Mouse (Mus musculus): Measurements from ENCODE around the gene Tspyl4. TPM values are rescaled to one million over a fixed set of nuclear protein-coding genes. Genes with fewer than 3 reads are reported as not detected.

The Tspyl4 gene
- polyA plus RNA-seq, 1 experiment from 2014 or later: 131 TPM

DNA sequence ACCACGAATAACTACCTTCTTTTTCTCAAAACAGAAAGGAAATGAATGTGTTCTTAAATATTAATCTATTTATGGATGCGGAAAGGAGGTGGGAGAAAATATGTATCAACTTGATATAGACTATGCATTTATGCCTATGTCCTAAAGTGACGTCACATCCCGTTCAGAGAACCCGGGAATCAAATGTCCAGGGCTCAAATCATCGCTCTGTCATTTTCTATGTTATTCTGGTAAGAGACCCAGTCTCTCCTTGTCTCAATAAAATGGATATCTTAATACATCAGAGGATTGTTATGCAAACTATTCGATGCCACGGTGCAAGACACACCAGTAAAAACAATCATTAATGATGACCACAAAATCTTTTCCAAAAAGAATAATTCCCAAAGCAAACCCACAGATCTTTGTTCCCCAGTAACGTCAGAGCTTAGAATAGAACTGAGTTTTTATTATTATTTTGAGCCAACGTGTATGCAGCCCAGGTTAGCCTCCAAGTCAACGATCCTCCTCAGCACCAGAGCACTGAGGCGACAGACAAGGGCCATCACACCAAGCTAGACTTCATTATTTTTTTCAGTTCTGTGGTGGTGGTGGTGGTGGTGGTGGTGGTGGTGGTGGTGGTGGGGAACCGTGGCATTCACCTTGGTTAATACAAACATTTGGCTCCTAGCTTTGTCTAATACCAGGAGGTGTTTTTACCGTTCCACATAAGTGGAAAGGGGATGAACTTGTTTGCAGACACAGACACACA lies 15.9 kb upstream of the Tspyl4 start:
- peak overlapping the region; percentile 89 for H3K27ac ChIP-seq (replicated peaks; ENCODE audit: low read depth, low read length)
- 16% methylated on average over 14 of the region's 14 CpGs for WGBS

GRCm38 (mm10) chr10:34281962-34282388 lies 15.3 kb upstream of the Tspyl4 start, which contains the start of gene Tspyl1:
Gene Tspyl1 (plus strand): TSS chr10:34282190.
- H3K4me2 ChIP-seq (ENCODE audit: low read length): peak within 1 kb of the TSS; percentile 80
- under 1% methylated on average over 38 of the region's 38 CpGs for WGBS
- peak; percentile 98 for ATAC-seq (ENCODE audit: low FRiP score, low TSS enrichment)

More for the DNA sequence above, 15.9 kb upstream of the Tspyl4 start:
- Histone ChIP-seq H3K9me3 (ENCODE audit: control insufficient read depth, low read length) (no peaks in the 10 kb centered on the region), H3K4me2 (ENCODE audit: low read length) (peak overlapping the region; percentile 80), H3K4me1 (ENCODE audit: control insufficient read depth, insufficient read depth, low read length) (peaks cover 17% of the 10 kb centered on the region), H3K36me3 (ENCODE audit: control insufficient read depth, insufficient read depth, low read length) (peaks cover 7% of the 10 kb centered on the region; the same call in 1 of the 2 replicates), H3K4me3 (replicated peaks; ENCODE audit: low read depth, low read length) (peak overlapping the region; percentile 94), H3K27me3 (ENCODE audit: control insufficient read depth, insufficient read depth, low read length) (no peaks in the 10 kb centered on the region), H3K9ac (replicated peaks; ENCODE audit: low read length) (peak overlapping the region; percentile 53)
- DNase-seq (peak; percentile 77), ATAC-seq (ENCODE audit: low FRiP score, low TSS enrichment) (peak; percentile 55)

DNA sequence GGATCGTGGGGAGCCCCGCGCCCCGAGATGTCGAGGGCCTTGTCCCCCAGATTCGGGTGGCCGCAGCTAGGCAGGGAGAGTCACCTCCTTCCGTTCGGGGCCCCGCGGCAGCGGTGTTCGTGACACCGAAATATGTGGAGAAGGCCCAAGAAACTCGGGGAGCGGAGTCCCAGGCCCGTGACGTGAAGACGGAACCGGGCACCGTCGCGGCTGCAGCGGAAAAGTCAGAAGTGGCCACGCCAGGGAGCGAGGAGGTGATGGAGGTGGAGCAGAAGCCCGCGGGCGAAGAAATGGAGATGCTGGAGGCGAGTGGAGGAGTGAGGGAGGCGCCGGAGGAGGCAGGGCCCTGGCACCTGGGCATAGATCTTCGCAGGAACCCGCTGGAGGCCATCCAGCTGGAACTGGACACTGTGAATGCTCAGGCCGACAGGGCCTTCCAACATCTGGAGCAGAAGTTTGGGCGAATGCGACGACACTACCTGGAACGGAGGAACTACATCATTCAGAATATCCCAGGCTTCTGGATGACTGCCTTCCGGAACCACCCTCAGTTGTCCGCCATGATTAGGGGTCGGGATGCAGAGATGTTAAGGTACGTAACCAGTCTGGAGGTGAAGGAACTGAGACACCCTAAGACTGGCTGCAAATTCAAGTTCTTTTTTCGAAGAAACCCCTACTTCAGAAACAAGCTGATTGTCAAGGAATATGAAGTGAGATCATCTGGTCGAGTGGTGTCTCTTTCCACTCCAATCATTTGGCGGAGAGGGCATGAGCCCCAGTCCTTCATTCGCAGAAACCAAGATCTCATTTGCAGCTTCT lies 14.6 kb upstream of the Tspyl4 start:
- peak overlapping the region; percentile 93 for H3K9ac ChIP-seq (replicated peaks; ENCODE audit: low read length)
- H3K4me1 ChIP-seq (ENCODE audit: control insufficient read depth, insufficient read depth, low read length): peaks cover 17% of the 10 kb centered on the region
- peak; percentile 8; the same call in 1 of the 2 replicates for ATAC-seq (ENCODE audit: low FRiP score, low TSS enrichment)
- DNase-seq: peak; percentile 62
- peak overlapping the region; percentile 87 for H3K27ac ChIP-seq (replicated peaks; ENCODE audit: low read depth, low read length)
- peak overlapping the region; percentile 94 for H3K4me3 ChIP-seq (replicated peaks; ENCODE audit: low read depth, low read length)
- H3K4me2 ChIP-seq (ENCODE audit: low read length): peak overlapping the region; percentile 80
- H3K36me3 ChIP-seq (ENCODE audit: control insufficient read depth, insufficient read depth, low read length): peaks cover 14% of the 10 kb centered on the region
- WGBS: 4% methylated on average over 47 of the region's 47 CpGs
- H3K27me3 ChIP-seq (ENCODE audit: control insufficient read depth, insufficient read depth, low read length): no peaks in the 10 kb centered on the region
- H3K9me3 ChIP-seq (ENCODE audit: control insufficient read depth, low read length): no peaks in the 10 kb centered on the region

More at GRCm38 (mm10) chr10:34281962-34282388, 15.3 kb upstream of the Tspyl4 start, which contains the start of gene Tspyl1:
- H3K27ac ChIP-seq (replicated peaks; ENCODE audit: low read depth, low read length): peak within 1 kb of the TSS; percentile 89
- H3K9me3 ChIP-seq (ENCODE audit: control insufficient read depth, low read length): no peaks in the 10 kb centered on the region
- peaks cover 7% of the 10 kb centered on the region for H3K36me3 ChIP-seq (ENCODE audit: control insufficient read depth, insufficient read depth, low read length)
- H3K27me3 ChIP-seq (ENCODE audit: control insufficient read depth, insufficient read depth, low read length): no peaks in the 10 kb centered on the region
- peak; percentile 99 for DNase-seq
- peak within 1 kb of the TSS; percentile 94 for H3K4me3 ChIP-seq (replicated peaks; ENCODE audit: low read depth, low read length)
- H3K4me1 ChIP-seq (ENCODE audit: control insufficient read depth, insufficient read depth, low read length): peaks cover 17% of the 10 kb centered on the region
- peak within 1 kb of the TSS; percentile 93 for H3K9ac ChIP-seq (replicated peaks; ENCODE audit: low read length)

- 2% methylated on average over 13 of the region's 13 CpGs for WGBS
- Histone ChIP-seq H3K4me2 (ENCODE audit: low read length) (peak overlapping the region; percentile 88), H3K27me3 (ENCODE audit: control insufficient read depth, insufficient read depth, low read length) (no peaks in the 10 kb centered on the region), H3K36me3 (ENCODE audit: control insufficient read depth, insufficient read depth, low read length) (no peaks in the 10 kb centered on the region), H3K4me3 (replicated peaks; ENCODE audit: low read depth, low read length) (peak overlapping the region; percentile 81), H3K27ac (replicated peaks; ENCODE audit: low read depth, low read length) (peak overlapping the region; percentile 98), H3K9ac (replicated peaks; ENCODE audit: low read length) (peak overlapping the region; percentile 95), H3K4me1 (ENCODE audit: control insufficient read depth, insufficient read depth, low read length) (peaks cover 40% of the 10 kb centered on the region), H3K9me3 (ENCODE audit: control insufficient read depth, low read length) (no peaks in the 10 kb centered on the region)
- ATAC-seq (ENCODE audit: low FRiP score, low TSS enrichment) (peak; percentile 19; the same call in 1 of the 2 replicates), DNase-seq (peak; percentile 62)
Measured at GRCm38 (mm10) chr10:34296911-34297298, 337 bp upstream of the Tspyl4 start.

DNA sequence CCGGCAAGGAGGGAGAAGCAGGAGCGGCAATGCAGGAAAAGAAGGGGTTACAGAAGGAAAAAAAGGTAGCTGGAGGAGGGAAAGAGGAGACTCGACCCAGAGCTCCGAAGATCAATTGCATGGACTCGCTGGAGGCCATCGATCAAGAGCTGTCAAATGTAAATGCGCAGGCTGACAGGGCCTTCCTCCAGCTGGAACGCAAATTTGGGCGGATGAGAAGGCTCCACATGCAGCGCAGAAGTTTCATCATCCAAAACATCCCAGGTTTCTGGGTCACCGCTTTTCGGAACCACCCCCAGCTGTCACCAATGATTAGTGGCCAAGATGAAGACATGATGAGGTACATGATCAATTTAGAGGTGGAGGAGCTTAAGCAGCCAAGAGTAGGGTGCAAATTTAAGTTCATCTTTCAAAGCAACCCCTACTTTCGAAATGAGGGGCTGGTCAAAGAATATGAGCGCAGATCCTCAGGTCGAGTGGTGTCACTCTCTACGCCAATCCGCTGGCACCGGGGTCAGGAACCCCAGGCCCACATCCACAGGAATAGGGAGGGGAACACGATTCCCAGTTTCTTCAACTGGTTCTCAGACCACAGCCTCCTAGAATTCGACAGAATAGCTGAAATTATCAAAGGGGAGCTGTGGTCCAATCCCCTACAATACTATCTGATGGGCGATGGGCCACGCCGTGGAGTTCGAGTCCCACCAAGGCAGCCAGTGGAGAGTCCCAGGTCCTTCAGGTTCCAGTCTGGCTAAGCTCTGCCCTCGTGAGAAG lies 925 bp downstream of the Tspyl4 start:
- ATAC-seq (ENCODE audit: low FRiP score, low TSS enrichment) (peak; percentile 8), DNase-seq (no peak)
- 45% methylated on average over 25 of the region's 25 CpGs for WGBS
- peak overlapping the region; percentile 88 for H3K4me2 ChIP-seq (ENCODE audit: low read length)
- no peaks in the 10 kb centered on the region for H3K9me3 ChIP-seq (ENCODE audit: control insufficient read depth, low read length)
- peaks cover 9% of the 10 kb centered on the region; the same call in 1 of the 2 replicates for H3K36me3 ChIP-seq (ENCODE audit: control insufficient read depth, insufficient read depth, low read length)
- no peaks in the 10 kb centered on the region for H3K27me3 ChIP-seq (ENCODE audit: control insufficient read depth, insufficient read depth, low read length)
- H3K4me1 ChIP-seq (ENCODE audit: control insufficient read depth, insufficient read depth, low read length): peaks cover 46% of the 10 kb centered on the region
- H3K27ac ChIP-seq (replicated peaks; ENCODE audit: low read depth, low read length): peak overlapping the region; percentile 98
- peak overlapping the region; percentile 95 for H3K9ac ChIP-seq (replicated peaks; ENCODE audit: low read length)
- peak overlapping the region; percentile 81 for H3K4me3 ChIP-seq (replicated peaks; ENCODE audit: low read depth, low read length)

- Histone ChIP-seq H3K4me2 (ENCODE audit: low read length) (peak overlapping the region; percentile 88), H3K9me3 (ENCODE audit: control insufficient read depth, low read length) (no peaks in the 10 kb centered on the region), H3K36me3 (ENCODE audit: control insufficient read depth, insufficient read depth, low read length) (peaks cover 11% of the 10 kb centered on the region; the same call in 1 of the 2 replicates), H3K4me3 (replicated peaks; ENCODE audit: low read depth, low read length) (peak overlapping the region; percentile 81), H3K27me3 (ENCODE audit: control insufficient read depth, insufficient read depth, low read length) (no peaks in the 10 kb centered on the region), H3K4me1 (ENCODE audit: control insufficient read depth, insufficient read depth, low read length) (peaks cover 46% of the 10 kb centered on the region), H3K9ac (replicated peaks; ENCODE audit: low read length) (peak overlapping the region; percentile 95), H3K27ac (replicated peaks; ENCODE audit: low read depth, low read length) (peak overlapping the region; percentile 66)
- 4% methylated on average over 5 of the region's 5 CpGs for WGBS
- ATAC-seq (ENCODE audit: low FRiP score, low TSS enrichment) (no peak), DNase-seq (peak; percentile 41)
Measured at GRCm38 (mm10) chr10:34300368-34300767, 3.1 kb downstream of the Tspyl4 start.

- Histone ChIP-seq H3K27ac (replicated peaks; ENCODE audit: low read depth, low read length) (no peak overlapping the region), H3K4me3 (replicated peaks; ENCODE audit: low read depth, low read length) (no peak overlapping the region), H3K9ac (replicated peaks; ENCODE audit: low read length) (no peak overlapping the region), H3K4me1 (ENCODE audit: control insufficient read depth, insufficient read depth, low read length) (peaks cover 5% of the 10 kb centered on the region; the same call in 1 of the 2 replicates), H3K27me3 (ENCODE audit: control insufficient read depth, insufficient read depth, low read length) (no peaks in the 10 kb centered on the region), H3K9me3 (ENCODE audit: control insufficient read depth, low read length) (no peaks in the 10 kb centered on the region), H3K36me3 (ENCODE audit: control insufficient read depth, insufficient read depth, low read length) (peaks cover 11% of the 10 kb centered on the region; the same call in 1 of the 2 replicates), H3K4me2 (ENCODE audit: low read length) (no peak overlapping the region)
- ATAC-seq (ENCODE audit: low FRiP score, low TSS enrichment): no peak
- no peak for DNase-seq
Measured at GRCm38 (mm10) chr10:34307070-34307469, 9.8 kb downstream of the Tspyl4 start.
